Mouse (Mus musculus): ENCODE results near the gene Pkp3.

DNA sequence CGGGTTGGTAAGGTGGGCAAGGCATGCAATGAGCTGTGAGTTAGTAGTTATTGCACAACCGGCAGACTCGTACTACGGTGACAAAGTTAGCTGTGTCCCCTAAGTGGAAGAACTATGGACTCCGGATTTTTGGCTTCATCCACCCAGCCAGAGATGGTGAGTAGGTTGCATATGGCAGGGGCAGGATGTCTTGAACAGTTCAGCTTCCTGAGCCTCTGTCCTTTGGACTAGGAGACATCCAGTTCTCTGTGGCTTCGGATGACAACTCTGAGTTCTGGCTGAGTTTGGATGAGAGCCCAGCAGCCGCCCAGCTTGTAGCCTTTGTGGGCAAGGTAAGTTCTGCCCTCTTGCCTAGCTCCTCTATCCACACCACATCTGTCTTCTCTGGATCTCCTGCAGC is 13.4 kb upstream of the Pkp3 start:
- TF ChIP-seq CTCF (IDR thresholded peaks at IDR 0.05; ENCODE audit: insufficient read depth, low read depth, low read length) (no peak), POLR2A (IDR thresholded peaks at IDR 0.05; ENCODE audit: insufficient read depth, low read depth, low read length) (no peak)
